Mouse (Mus musculus) testis, postnatal 10 days (tissue): ENCODE results near the gene Dlx3.
A peak's percentile ranks its signal among the peaks of the same experiment; 100 is the strongest.

Experiments
- DNase-seq: peaks from one replicate; pipeline ENCODE4 v3.0.0; 2021; ENCODE audit warnings: low spot score

Gene Dlx3

DNA sequence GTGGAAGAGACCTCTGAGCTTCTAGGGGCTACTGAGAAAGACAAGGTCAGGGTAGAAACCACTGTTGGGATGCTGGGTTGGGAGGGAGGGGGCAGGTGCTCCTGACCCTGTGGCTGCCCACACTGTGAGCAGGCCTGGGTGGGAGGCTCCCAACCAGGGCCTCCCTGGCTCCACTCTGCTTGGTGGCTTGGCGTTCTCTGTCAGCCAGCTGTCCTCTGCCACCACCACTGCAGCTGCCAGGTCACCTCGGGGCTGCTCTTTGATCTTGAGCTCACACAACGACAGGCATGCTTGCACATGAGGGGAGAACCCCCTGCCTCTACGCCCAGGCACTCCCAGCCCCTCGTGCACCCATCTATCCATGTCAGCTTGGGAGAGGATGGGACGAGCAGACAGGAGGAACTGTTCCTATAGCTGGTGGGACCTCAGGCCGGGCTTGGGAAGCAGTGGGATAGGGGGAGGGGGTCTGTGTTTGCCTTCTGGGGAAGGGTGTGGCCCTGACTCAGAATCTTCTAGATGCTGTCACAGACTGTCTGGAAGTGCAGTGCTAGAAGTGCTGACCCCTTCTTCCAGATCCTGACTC is 5.5 kb downstream of the Dlx3 start:
- DNase-seq = no peak

DNA sequence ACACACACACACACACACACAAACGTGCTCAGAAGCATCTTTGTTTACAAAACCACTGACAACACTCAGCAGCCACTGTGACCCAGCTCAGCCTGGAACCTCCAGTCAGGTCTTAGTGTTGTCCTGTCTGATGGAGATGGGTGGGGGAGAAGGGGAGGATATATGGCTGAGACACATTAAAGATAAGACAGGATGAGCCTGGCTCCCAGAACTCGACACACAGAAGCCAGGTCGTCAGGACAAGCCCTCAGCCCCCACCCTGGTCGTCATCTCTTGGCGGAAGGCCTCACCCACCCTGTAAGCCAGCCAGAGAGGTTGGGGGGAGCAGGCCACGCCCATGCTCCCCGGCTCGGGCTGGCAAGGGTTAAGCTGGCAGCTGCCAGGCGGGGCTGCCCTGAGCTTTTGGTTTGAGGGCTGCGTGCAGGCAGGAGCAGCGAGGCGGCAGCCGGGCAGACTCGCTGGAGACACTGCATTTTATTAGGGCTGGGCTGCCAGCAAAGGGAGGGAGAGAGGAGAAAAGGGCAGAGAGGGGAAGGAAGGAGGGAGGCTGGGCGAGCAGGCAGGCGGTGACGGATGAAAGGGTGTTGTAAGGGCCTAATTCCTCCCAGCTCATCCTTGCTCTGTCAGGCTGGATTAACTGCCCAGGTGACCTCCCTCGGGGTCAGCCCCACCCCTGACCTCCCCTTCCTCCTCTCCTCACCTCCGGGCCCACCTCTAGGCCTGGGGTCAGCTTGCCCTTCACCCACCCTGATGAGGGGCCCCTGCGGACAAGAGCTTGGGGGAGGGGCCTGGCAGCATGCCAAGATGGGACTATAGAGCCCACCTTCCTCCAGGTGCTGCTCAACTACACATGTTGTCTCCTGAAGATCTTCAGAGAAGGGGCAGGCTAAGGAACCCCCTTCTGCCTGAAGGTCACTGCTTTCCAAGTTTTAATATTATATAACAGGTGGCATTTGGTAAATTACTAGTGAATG is 6.6 kb downstream of the Dlx3 start:
- peak; percentile 72 for DNase-seq

GRCm38 (mm10) chr11:95128359-95128758 is 8.4 kb downstream of the Dlx3 start:
- DNase-seq = no peak

DNA sequence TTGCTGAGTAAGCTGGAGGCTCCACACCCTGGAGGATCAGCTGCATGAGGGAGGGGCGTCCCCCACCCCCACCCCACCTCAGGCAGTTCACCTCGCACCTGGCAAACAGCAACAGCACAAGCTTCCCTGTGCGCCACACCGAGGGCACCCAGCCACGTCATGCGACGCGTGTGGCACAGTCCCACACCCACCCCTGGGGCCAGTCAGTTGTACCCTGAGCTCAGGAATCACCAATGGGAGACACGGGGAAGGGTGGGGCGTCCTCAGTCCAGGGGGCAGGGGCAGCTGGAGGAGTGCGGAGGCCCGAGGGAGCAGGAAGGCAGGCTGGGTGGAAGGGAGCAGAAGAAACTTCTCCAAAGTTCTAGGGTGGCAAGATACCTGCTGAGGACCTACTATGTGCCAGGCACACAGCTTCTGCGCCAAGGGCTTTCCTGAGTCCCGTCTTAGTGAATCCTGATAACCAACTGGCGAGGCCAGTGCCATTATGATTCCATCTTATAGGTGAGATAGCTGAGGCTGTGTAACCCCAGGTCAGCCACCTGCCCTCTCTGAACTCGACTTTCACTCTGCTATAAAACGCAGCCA is 10.8 kb downstream of the Dlx3 start:
- DNase-seq = no peak

DNA sequence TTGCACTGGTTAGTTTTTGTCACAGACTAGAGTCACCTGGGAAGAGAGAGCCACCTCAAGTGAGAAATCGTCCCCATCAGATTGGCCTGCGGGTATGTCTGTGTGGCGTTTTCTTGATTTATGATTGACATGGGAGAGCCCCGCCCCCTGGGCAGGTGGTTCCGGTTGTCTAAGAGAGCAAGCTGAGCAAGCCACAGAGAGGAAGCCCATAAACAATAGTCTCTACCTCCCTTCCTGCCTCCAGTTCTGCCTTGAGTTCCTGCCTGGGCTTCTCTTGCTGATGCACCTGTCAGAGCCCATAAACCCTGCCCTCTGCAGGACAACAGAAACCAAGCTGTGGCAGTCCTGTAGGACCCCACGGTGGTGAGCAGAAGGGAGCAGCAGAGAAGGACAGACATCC is 13.4 kb downstream of the Dlx3 start:
- DNase-seq = no peak

GRCm38 (mm10) chr11:95137281-95137680 is 17.4 kb downstream of the Dlx3 start:
- DNase-seq = no peak

DNA sequence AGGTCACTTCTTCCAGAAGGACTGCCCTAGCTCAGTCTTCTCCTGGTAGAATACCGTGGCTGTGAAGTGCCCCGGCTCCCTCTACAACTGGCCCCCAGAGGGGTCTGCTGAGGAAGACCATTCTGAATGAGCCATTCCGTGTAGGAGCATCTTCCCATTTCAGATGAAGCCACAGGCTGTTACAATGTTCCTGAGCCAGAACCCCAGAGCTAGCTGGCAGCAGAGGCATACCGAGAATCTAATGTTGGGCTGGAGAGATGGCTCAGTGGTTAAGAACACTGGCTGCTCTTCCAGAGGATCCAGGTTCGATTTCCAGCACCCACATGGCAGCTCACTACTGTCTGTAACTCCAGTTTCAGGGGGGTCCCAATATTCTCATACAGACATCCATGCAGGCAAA is 20.0 kb downstream of the Dlx3 start:
- DNase-seq = no peak

GRCm38 (mm10) chr11:95142258-95142657 is 22.3 kb downstream of the Dlx3 start:
- DNase-seq = no peak

DNA sequence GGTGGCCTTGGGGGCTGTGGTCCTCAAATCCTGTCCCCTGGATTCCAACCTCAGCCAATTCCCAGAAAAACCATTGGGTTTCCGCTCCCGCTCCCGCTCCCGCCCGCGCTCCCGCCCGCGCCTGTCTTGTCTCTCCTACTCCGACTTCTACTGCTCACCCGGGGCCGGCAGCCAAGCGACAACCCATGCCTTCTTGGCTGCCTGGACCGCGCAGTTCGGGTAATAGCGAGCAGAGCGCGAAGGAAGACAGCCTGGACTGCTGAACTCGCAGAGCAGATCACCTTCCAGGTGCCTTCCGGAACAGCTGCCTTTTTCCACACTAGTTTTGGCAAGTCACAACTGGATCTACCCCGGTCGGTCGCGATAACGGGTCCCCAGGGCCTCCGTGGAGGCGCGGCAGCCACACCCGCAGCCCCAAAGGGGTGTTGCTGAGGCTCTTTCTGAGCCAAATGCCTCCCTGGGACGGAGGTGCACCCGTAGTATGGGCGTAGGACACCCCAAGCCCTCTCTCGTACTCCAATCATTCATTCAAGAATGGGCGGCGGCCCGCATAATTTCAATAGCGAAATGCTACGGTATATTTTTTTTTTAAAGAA is 23.2 kb downstream of the Dlx3 start:
- DNase-seq = no peak

DNA sequence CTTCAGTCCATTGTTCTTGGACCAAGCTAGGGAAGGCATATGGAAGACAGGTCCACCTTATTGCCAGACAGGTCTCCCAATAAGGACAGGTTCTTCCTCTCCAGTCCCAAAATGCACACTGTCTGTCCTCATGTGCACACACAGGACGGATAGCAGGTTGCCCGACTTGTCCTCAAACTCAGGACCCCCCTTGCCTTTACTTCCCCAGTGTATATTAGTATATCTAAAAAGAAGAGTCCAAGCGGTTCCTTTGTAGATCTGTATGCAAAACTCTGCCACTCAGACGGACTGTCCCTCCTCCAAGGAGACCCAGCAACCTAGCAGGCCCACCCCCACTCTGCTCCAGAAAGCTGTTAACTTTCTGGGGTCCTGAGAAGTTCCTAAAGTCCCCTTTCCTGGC is 23.7 kb downstream of the Dlx3 start:
- no peak for DNase-seq

- no peak for DNase-seq
Measured at GRCm38 (mm10) chr11:95144091-95144945, 24.4 kb downstream of the Dlx3 start.

DNA sequence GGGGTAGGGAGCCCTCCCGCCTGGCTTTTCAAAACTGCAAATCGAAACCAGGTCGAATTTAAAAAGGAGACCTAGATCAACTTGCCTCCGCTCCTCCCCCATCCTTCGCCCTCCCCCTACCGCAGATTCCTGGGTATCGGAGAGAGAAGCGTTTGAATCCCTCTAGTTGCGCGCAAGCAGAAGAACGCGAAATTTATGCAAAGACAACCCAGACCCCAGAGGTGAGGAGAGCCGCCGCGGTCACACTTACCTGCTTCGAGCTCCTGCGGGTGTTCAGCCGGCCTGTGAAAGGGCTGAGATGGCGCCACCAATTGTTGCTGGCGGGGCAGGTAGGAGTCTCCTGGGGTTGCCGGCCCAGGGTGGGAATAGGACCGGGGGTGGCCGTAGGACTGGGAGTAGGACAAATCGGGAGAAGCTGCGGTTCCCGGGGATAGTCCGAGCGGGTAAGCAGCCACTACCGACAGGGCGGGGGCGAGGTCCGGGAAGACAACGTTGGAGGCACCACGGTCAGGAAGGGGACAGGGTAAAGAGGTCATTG is 25.1 kb downstream of the Dlx3 start:
- DNase-seq = no peak

GRCm38 (mm10) chr11:95145851-95146403 is 26.0 kb downstream of the Dlx3 start, which contains the start of gene Dlx4:
TSS of gene Dlx4 (minus strand) at chr11:95146263.
- DNase-seq = peak; percentile 50

DNA sequence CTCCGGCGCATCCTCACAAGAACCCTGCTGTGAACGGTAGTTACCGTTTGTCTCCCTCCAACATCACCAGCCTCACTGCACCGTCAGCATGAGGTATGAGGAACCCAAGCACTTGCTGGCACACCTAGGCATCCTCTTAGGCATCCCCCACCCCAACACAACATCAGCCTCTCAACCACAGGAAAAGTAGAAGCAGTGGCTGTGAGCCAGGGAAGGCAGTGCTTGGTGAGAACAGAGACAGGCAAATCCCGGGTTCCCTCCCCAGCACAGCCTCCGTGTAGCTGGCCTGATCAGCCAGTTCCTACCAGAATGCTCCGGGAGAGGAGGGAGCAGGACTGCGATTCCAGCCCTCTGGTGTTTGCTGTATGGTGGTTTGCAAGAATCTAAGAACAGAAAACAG is 28.8 kb downstream of the Dlx3 start:
- no peak for DNase-seq

DNA sequence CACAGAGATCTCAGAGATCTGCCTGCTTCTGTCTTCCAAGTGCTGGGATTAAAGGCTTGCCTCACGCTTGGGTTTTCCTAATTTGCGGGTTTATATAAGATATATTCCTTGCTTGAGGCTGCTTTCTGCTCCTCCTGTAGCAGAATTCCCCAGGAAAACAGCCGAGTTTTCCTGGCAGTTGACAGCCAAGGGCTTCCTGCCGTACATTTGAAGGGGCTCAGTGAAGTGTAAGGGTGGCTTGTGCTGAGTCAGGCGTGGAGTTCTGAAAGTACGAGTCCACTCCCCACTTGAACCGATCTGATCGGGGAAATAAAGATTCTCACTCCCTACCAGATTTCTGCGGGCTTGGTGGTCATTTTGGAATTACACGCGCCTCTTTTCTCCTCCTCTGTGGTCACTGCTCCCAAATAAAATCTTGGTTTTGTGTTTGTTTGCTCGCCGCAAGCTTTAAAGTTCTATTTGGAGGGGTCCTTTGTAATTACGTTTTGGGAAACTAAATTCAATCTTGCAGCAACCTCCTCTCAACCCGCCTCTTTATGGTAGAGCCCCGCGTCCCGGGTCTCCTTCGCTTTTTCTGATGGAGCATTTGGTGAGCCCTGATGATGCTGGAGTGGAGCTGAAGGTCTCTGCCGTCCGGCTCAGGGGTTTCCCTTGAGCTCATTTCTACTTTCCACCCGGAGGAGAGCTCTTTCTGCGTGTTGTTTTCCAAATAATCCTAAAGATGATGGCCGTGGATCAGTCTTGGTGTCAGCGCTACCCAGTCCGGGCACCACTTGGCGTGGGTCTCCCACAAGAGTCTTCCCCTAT is 29.7 kb downstream of the Dlx3 start:
- DNase-seq = no peak

DNA sequence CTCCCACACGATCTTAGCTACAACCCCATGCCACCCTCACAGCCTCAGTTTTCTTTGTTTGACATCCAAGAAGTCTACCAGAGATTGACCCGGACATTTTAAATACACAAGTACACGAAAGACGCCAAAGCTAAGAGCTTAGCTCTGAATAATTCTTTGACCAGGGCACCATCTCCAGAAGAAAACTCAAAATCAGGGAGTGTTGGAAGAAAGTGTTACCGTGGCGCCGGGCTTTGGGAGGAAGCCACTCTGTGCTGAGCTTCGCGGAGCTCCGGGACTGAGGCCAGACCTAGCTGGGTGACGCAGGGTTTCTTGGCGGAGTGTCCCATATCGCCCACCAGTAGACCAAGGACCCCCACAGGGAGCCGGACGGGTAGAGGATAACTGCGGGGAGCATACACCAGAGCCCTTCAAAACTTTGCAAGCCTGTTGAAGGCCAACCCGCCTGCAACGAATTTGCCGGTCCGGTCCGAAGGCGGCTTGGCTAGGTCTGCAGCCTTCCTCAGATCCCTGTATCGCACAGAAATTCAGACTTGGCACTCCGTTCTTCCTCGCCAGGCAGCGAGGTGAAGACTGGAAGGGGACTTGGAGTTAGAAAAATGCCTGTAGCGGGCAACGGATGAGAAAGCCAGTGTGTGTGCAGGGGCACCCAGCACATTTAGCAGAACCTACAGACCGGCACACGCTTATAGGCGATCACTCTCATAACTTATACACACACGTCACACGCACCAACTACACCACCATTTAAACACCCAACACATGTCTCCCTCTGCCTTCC is 30.5 kb downstream of the Dlx3 start:
- peak; percentile 51 for DNase-seq

DNA sequence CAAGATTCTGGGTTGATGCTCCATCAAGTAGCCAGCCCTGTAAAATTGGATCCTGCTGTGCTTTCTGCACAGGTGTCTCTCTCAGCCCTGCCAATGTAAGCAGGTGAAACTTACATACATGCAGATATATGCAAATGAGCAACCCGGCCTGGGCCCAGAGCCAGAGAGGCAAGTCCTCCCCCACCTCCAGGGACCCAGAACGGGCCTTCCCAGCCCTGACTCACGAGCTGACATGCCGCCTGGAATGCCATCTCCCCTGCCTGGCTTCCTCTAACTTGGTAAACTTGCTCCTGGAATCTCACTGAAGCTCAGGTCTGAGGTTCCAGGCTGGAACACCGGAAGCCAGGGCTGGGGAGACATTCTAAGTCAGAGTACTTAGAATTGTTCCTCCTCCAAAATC is 33.2 kb downstream of the Dlx3 start:
- no peak for DNase-seq

GRCm38 (mm10) chr11:95153681-95154080 is 33.8 kb downstream of the Dlx3 start:
- DNase-seq = no peak

DNA sequence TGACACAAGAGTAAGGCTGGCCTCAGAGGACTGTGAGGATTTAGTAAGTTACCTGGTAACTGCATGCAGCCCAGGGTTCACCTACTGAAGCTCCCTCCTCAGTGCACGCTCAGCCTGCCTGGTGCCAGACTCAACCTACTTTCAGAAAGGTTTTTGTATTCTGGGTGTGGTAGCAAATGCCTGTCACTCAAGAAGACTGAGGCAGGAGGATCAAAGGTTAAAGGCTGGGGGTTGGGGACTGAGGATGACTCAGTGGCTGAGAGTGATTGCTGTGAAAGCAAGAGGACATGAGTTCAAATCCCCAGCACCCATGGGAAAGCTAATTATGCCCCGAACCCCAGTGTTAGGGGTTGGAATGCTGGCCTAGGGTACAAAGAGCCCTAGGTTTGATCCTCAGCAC is 35.6 kb downstream of the Dlx3 start:
- no peak for DNase-seq
